Mouse (Mus musculus) limb, embryonic 15.5 days (tissue): ENCODE results near the gene Gpsm1. TPM values are rescaled to one million over a fixed set of nuclear protein-coding genes. Genes with fewer than 3 reads are reported as not detected.

Source experiments
- ATAC-seq: fragments of 200-750 bp; cut with Nextera tagmentation; 2 replicates; pipeline ENCODE4 v1.8.0; 2017; ENCODE audit warnings: low read depth, moderate TSS enrichment; ENCODE audit not compliant: insufficient number of reproducible peaks, low FRiP score, low TSS enrichment
- H3K27ac ChIP-seq: fragments of 300-500 bp; sonication (generic); 2 replicates; pipeline ENCODE4 v1.5.1; 2015; ENCODE audit warnings: moderate library complexity, mild to moderate bottlenecking, inconsistent platforms
- H3K27me3 ChIP-seq: fragments of 300-500 bp; sonication (generic); 2 replicates; pipeline ENCODE4 v1.6.1; 2015; ENCODE audit warnings: inconsistent platforms
- H3K36me3 ChIP-seq: fragments of 300-500 bp; sonication (generic); 2 replicates; pipeline ENCODE4 v1.6.1; 2015; ENCODE audit warnings: inconsistent platforms
- H3K4me1 ChIP-seq: fragments of 300-500 bp; sonication (generic); 2 replicates; pipeline ENCODE4 v1.6.1; 2015; ENCODE audit warnings: inconsistent platforms
- H3K4me2 ChIP-seq: fragments of 300-500 bp; sonication (generic); 2 replicates; pipeline ENCODE4 v1.6.1; 2015; ENCODE audit warnings: mild to moderate bottlenecking, inconsistent platforms
- H3K4me3 ChIP-seq: fragments of 300-500 bp; sonication (generic); 2 replicates; pipeline ENCODE4 v1.5.1; 2015; ENCODE audit warnings: mild to moderate bottlenecking, inconsistent platforms
- H3K9ac ChIP-seq: fragments of 300-500 bp; sonication (generic); 2 replicates; pipeline ENCODE4 v1.6.1; 2015; ENCODE audit warnings: inconsistent platforms
- H3K9me3 ChIP-seq: fragments of 300-500 bp; sonication (generic); 2 replicates; pipeline ENCODE4 v1.6.1; 2016; ENCODE audit warnings: inconsistent platforms
- WGBS: fragments of 180-500 bp; shearing (Covaris S2); methylation state at CpG from one replicate; pipeline ENCODE4 v1.1.7; 2015; 5-methylcytosine and 5-hydroxymethylcytosine counted together
- polyA plus RNA-seq: library from polyadenylated mRNA; unstranded; fragments of >200 nt; fragmentation: Nextera tagmentation; extraction: Ambion mirVana; gene quantifications from 2 replicates; pipeline ENCODE4 v1.2.1, GENCODE M21; 2015

Gpsm1 gene
- polyA plus RNA-seq, 1 experiment from 2014 or later: 41.8 TPM

DNA sequence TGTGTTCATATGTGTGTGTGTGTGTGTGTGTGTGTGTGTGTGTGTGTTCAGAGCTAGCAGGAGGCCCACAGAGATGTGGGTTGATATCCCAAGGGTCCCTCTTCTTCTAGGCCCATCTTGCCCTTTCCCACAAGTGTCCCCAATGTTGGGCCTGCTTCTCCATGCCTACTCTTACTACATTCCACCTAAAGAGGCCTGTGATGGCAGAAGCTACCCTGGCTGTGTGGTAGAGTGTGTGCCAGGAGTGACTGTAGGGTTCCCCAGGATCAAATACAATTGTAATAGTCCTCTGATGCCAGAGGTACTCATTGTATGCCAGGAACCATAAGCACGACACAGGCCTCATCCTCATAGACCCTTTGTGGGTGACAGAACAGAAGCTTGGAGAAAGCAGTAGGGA is 1.9 kb upstream of the Gpsm1 start:
- 88% methylated on average over 1 of the region's 1 CpGs for WGBS
- ATAC-seq: no peak

DNA sequence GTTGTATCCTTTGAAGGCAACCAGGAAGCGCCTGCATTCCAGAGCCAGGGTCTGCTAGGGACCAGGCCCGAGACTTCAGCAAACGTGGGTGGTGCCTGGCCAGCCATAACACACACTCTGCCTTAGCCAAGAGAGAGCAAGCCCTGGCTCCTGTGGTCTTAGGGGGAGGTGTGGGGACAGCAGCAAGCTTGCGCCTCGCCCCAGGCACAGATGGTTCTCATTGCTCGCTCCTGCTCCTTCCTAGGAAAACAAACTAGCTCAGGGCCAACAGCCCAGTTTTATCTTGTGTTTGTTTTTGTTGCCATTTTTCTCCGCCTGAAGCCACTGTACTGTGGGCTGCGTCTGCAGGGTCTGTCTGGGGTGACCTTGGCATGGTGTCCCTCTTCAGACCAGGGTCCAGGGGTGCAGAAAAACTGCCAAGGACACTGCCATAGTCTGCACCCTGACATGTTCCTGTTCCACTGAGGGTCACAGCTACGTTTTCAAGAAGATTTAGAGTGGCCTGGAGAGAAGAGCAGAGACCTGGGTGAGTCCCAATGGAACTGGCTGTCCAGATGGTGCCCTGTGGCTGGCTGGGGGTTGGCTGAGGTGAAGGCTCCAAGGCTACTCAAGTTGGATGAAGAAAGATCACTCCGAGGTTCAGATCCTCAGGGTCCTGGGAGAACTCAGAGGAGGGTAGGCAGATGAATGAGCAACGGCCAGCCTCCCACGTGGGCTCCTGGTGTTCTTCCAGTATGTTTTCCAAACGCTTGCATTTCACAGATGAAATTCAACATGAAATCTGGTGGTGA is 839 bp upstream of the Gpsm1 start:
- Histone ChIP-seq H3K4me3 (peak overlapping the region; percentile 57), H3K4me2 (peak overlapping the region; percentile 76), H3K4me1 (peaks cover 65% of the 10 kb centered on the region), H3K9ac (no peak overlapping the region), H3K27me3 (no peaks in the 10 kb centered on the region), H3K36me3 (no peaks in the 10 kb centered on the region), H3K9me3 (no peaks in the 10 kb centered on the region), H3K27ac (peak overlapping the region; percentile 94)
- 21% methylated on average over 13 of the region's 13 CpGs for WGBS
- ATAC-seq: peak; percentile 48; the same call in 1 of the 2 replicates

More for the DNA sequence above, 1.9 kb upstream of the Gpsm1 start:
- H3K4me1 ChIP-seq: peaks cover 63% of the 10 kb centered on the region
- H3K4me3 ChIP-seq: no peak overlapping the region
- no peaks in the 10 kb centered on the region for H3K36me3 ChIP-seq
- H3K27ac ChIP-seq: peak overlapping the region; percentile 94
- no peak overlapping the region for H3K4me2 ChIP-seq
- H3K9me3 ChIP-seq: no peaks in the 10 kb centered on the region
- H3K27me3 ChIP-seq: no peaks in the 10 kb centered on the region
- H3K9ac ChIP-seq: no peak overlapping the region

DNA sequence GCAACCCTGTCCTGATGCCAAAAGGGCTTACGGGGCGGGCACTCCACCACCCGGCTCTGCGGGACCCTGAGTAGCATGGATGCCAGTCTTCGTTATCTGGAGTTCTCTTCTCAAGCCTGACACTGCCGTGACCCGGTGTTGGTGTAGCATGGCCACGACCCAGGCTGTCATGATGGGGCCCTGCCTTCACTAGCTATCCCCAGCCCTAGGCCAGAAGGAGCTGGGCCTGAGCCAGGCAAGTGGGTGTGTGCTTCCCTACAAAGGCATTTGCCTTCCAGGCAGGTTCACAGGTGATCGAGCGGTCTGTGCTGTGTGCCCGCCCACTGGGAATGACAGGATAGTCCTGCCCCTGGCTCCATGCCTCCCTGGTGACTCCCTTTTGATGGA is 603 bp downstream of the Gpsm1 start:
- Histone ChIP-seq H3K4me1 (peaks cover 70% of the 10 kb centered on the region), H3K27me3 (no peaks in the 10 kb centered on the region), H3K4me2 (peak overlapping the region; percentile 76), H3K4me3 (peak overlapping the region; percentile 57), H3K9ac (peak overlapping the region; percentile 62), H3K9me3 (no peaks in the 10 kb centered on the region), H3K36me3 (no peaks in the 10 kb centered on the region), H3K27ac (peak overlapping the region; percentile 94)
- 1% methylated on average over 11 of the region's 11 CpGs for WGBS
- ATAC-seq: 0 out of 2 replicates have a peak, but pooled peaks have one; percentile 0

DNA sequence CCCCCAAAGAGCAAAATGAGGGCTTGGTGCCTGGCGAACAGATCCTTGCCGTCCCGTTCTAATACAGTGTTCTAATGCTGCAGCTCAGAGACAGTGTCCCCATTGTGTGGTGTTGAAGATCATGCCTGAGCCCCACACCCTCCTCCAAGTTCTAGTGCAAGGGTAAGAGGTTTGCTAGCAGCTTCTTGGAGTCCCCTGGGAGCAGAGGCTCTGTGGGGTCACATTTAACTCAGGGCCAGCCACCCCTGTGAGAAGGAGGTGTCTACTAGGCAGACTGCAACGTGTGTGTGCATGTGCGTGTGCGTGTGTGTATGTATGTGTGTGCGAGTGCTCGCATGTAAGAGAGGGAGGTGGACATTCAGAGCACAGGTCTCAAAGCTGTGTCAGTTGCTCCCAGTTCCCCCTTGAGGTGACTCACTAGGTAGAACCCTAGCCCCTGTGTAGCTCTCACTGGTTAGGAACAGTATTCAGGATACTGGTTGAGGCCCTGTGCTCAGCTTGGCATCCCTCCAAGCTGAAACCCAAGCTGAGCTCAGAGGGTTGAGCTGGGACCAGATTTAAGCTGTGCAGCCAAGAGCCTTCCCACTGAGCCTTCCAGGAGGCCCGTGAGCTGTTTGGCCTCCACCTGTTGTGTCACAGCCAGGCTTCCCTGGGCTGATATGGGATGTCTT is 1.4 kb downstream of the Gpsm1 start:
- H3K4me1 ChIP-seq: peaks cover 72% of the 10 kb centered on the region
- H3K36me3 ChIP-seq: no peaks in the 10 kb centered on the region; the same call in 1 of the 2 replicates
- peak overlapping the region; percentile 76 for H3K4me2 ChIP-seq
- H3K27ac ChIP-seq: peak overlapping the region; percentile 94
- no peaks in the 10 kb centered on the region for H3K9me3 ChIP-seq
- H3K27me3 ChIP-seq: no peaks in the 10 kb centered on the region
- peak; percentile 54 for ATAC-seq
- 36% methylated on average over 9 of the region's 9 CpGs for WGBS
- H3K9ac ChIP-seq: peak overlapping the region; percentile 62; the same call in 1 of the 2 replicates
- H3K4me3 ChIP-seq: peak overlapping the region; percentile 57

DNA sequence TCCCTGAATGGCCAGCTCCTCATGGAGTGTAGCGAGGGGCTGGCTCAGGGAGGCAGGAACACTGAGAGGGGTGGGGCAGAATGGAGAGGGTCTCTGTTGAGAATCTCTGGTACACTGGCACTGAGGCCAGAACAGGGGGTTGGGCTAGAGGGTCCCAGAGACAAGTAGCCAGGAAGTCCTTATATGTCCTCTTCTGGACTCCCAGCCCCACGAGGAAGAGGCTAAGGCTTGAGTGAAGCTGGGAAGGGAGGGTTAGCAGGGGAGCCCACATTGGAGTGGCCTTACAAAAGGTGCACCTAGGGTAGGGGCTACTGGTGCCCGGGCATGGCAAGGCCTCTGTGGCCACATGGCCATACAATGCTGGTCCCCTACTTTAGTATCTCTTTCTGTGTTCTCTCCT is 2.1 kb downstream of the Gpsm1 start:
- peaks cover 74% of the 10 kb centered on the region for H3K4me1 ChIP-seq
- H3K27ac ChIP-seq: peak overlapping the region; percentile 94
- H3K4me2 ChIP-seq: peak overlapping the region; percentile 76
- peaks cover 4% of the 10 kb centered on the region for H3K36me3 ChIP-seq
- no peaks in the 10 kb centered on the region for H3K27me3 ChIP-seq
- H3K4me3 ChIP-seq: peak overlapping the region; percentile 57
- no peaks in the 10 kb centered on the region for H3K9me3 ChIP-seq
- no peak for ATAC-seq
- WGBS: 59% methylated on average over 3 of the region's 3 CpGs
- H3K9ac ChIP-seq: no peak overlapping the region

DNA sequence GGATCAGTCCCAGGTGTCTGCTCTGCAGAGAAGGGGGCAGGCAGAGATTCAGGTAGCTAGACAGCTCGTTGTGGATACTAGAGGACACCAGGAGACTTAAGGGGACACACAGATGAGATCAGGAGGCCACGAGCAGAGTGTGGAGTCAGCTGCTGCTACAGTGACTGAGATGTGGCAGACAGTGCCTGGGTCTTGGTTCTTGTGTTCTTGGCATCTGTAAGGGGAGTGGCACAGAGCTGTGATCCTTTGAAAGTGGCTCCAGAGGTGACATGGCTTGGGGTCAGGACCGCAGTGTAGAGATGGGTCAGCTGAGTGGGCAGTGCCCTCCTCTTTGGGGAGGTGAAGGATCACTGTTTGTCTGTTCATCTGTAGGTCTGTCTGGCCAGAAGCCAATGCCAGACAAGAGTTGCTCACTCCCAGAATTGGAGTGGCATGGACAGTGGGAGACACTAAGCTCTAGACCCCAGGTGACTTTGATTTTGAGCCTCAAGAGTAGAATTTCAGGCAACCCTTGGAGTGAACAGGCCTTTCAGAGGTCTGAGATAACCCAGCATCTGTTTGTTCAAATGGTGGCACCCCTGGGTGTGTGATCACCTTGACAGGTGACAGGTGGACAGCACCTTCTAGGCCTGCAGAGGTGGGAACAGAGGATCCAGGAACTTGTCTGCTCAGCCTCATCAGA is 2.8 kb downstream of the Gpsm1 start:
- H3K27me3 ChIP-seq: no peaks in the 10 kb centered on the region
- H3K36me3 ChIP-seq: peaks cover 11% of the 10 kb centered on the region
- peaks cover 67% of the 10 kb centered on the region for H3K4me1 ChIP-seq
- 88% methylated on average over 3 of the region's 3 CpGs for WGBS
- H3K4me3 ChIP-seq: no peak overlapping the region
- ATAC-seq: no peak
- H3K9ac ChIP-seq: no peak overlapping the region
- no peak overlapping the region for H3K4me2 ChIP-seq
- H3K9me3 ChIP-seq: no peaks in the 10 kb centered on the region
- peak overlapping the region; percentile 94; the same call in 1 of the 2 replicates for H3K27ac ChIP-seq

DNA sequence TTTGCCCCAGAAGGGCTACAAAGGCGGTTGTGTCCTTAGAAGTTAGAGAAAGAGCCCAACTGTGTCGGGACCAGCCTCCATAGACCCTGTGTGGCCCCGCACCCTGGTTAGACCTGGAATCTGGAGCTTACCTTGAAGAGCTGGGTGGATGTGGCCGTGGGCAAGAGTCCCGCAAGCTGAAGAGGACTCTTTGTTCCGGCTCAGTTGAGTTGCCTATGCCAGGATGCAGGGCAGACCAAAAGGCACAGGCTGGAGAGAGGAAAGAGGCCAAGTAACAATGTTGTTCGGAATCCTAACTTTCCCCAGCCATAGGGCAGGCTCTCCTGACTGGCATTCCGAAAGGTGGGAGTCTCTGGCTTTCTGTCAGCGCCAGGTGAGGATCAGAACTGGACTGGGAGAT is 3.8 kb downstream of the Gpsm1 start:
- ATAC-seq: no peak
- no peaks in the 10 kb centered on the region for H3K9me3 ChIP-seq
- H3K9ac ChIP-seq: no peak overlapping the region
- H3K36me3 ChIP-seq: peaks cover 21% of the 10 kb centered on the region
- H3K27ac ChIP-seq: no peak overlapping the region
- 84% methylated on average over 9 of the region's 9 CpGs for WGBS
- no peak overlapping the region for H3K4me3 ChIP-seq
- H3K27me3 ChIP-seq: no peaks in the 10 kb centered on the region
- no peak overlapping the region for H3K4me2 ChIP-seq
- peaks cover 64% of the 10 kb centered on the region for H3K4me1 ChIP-seq

DNA sequence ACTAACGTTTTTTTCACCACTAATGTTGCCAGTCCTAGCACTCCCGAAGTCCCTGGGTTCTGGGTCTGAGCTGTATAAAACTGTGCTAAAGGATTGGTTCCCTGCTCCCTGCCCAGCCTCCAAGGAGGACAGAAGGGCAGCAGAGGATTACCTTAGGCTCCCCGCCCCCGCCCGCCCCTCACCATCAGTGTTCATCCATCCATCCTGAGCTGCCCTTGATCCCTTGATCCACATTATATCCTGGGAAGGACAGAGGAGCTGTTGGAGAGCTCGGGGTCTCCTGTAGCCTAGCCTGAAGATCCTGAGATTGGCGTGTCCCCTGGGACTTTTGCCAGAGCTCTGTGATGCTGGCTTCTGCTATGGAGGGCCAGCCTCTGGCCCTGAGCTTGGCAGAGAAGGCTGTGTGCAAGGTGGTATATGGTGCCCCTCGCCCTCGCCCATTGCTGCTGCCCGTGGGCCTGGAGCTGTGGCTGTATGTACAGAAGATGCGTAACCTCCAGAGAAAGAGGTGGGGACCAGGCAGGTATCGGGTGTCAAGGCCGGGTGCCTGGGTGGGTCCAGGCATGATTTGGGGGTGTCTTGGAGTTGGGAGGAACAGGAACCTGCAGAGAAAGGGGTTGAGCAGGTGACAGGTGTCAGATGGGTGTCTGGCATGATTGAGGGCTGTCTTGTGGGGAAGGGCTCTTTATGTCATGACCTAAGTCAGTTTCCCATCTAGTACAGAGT is 4.4 kb downstream of the Gpsm1 start:
- no peak overlapping the region for H3K4me2 ChIP-seq
- H3K36me3 ChIP-seq: peaks cover 27% of the 10 kb centered on the region
- peaks cover 58% of the 10 kb centered on the region for H3K4me1 ChIP-seq
- WGBS: 86% methylated on average over 13 of the region's 13 CpGs
- no peak overlapping the region for H3K4me3 ChIP-seq
- H3K9ac ChIP-seq: no peak overlapping the region
- no peaks in the 10 kb centered on the region for H3K9me3 ChIP-seq
- ATAC-seq: no peak
- no peaks in the 10 kb centered on the region for H3K27me3 ChIP-seq
- no peak overlapping the region for H3K27ac ChIP-seq

DNA sequence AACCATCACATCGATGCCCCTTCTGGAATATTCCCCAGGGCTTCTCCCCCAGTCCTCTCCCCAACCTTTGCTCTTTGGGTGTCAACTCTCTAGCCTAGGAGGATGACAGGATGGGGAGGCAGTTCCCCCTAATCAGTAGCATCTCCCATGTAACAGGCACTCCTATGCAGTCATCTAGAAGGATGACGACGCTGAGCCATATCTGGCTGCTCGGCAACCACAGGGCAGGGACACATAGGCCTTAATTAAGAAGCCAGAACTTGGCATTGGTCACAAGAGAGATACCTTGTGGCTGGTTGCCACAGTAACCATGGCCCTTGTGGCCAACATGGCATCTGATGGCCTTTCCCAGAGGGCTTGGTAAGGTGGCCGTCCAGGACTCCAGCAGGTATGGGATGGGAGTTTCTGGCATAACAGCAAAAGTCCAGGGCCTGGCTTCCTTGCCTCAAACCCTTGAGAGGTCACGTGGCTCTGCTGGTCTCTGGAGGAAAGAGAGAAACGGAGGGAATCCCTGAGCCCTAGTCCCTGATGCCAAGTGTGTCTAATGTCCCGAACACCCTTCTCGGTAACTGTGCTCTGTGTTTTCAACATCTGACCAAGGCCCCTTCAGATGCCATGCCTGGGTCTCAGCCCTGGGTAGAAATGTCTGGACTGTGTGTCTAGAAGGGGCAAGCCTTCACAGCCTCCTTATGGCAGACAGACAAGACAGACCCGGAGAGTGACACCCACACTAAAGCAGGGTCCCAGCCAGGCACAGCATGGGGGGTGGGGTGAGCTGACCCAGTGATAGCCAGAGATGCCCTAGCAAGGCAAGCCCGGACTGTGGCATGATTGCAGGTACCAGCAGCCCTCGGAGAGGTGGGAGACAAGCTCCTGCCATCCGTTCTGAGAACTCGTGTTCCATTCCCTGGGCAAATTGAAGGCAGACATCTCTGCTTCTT is 5.2 kb downstream of the Gpsm1 start:
- H3K36me3 ChIP-seq: peaks cover 35% of the 10 kb centered on the region
- H3K4me3 ChIP-seq: no peak overlapping the region
- no peaks in the 10 kb centered on the region for H3K27me3 ChIP-seq
- H3K4me1 ChIP-seq: peaks cover 52% of the 10 kb centered on the region
- no peak for ATAC-seq
- no peaks in the 10 kb centered on the region for H3K9me3 ChIP-seq
- WGBS: 82% methylated on average over 14 of the region's 14 CpGs
- no peak overlapping the region for H3K4me2 ChIP-seq
- H3K9ac ChIP-seq: no peak overlapping the region
- no peak overlapping the region for H3K27ac ChIP-seq

DNA sequence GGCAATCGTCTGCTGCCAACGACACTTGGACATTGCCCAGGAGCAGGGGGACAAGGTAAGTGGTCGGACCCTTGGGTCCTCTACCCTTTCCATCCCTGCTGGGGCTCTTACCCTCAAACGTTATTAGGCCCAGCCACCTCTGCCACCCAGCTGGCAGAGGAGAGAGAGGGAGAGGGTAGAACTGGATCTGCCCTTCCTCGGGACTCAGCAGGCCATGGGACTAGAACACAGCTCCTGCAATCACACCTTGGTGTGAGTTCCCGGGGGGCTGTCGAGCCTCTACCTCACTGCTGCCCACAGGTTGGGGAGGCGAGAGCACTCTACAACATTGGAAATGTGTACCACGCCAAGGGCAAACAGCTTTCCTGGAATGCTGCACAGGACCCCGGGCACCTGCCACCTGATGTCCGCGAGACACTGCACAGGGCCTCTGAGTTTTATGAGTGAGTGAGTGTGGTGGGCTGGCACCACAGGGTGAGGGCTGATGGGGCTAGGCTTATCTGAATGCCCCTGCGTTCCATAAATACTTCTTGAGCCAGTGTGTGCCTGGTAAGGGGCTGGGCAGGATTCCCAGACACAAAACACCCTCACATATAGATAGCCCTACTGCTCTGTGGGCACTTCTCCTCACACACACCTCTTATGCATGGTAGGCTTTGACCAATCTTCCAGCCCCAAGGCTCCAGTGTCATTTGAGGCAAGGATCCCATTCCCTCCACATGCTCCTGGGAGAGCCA is 8.4 kb downstream of the Gpsm1 start:
- no peak overlapping the region for H3K9ac ChIP-seq
- H3K4me2 ChIP-seq: no peak overlapping the region
- H3K4me3 ChIP-seq: no peak overlapping the region
- peaks cover 23% of the 10 kb centered on the region for H3K4me1 ChIP-seq
- H3K27ac ChIP-seq: no peak overlapping the region
- no peak for ATAC-seq
- H3K9me3 ChIP-seq: no peaks in the 10 kb centered on the region
- peaks cover 62% of the 10 kb centered on the region for H3K36me3 ChIP-seq
- WGBS: 83% methylated on average over 13 of the region's 13 CpGs
- H3K27me3 ChIP-seq: no peaks in the 10 kb centered on the region
